Mouse (Mus musculus) thymus, postnatal 36 days (tissue): ENCODE data around the gene Nipal3.

Experiments used
- DNase-seq, 2 experiments: peaks; one replicate each; pipeline ENCODE4 v3.0.0; 2022; ENCODE audit warnings: mixed read lengths in 2 of 2

The Nipal3 gene

GRCm38 (mm10) chr4:135501587-135501986 lies 6.7 kb upstream of the Nipal3 start:
- no peak for DNase-seq

GRCm38 (mm10) chr4:135499831-135500230 lies 5.0 kb upstream of the Nipal3 start:
- DNase-seq: no peak

GRCm38 (mm10) chr4:135498136-135498535 lies 3.3 kb upstream of the Nipal3 start:
- DNase-seq: no peak

- peak in 1 of 2 experiments; percentile 13 for DNase-seq
Measured at GRCm38 (mm10) chr4:135495810-135496209, 972 bp upstream of the Nipal3 start.

- no peak for DNase-seq
Measured at GRCm38 (mm10) chr4:135495397-135495791, 556 bp upstream of the Nipal3 start.

- DNase-seq: peak; percentile 55
Measured at GRCm38 (mm10) chr4:135493691-135494520, 932 bp downstream of the Nipal3 start.

GRCm38 (mm10) chr4:135493271-135493670 lies 1.6 kb downstream of the Nipal3 start:
- DNase-seq: no peak

- no peak for DNase-seq
Measured at GRCm38 (mm10) chr4:135489256-135489655, 5.6 kb downstream of the Nipal3 start.

GRCm38 (mm10) chr4:135486352-135486751 lies 8.5 kb downstream of the Nipal3 start:
- no peak for DNase-seq

GRCm38 (mm10) chr4:135485086-135485485 lies 9.8 kb downstream of the Nipal3 start:
- no peak for DNase-seq

GRCm38 (mm10) chr4:135480370-135480769 lies 14.5 kb downstream of the Nipal3 start:
- DNase-seq: no peak

GRCm38 (mm10) chr4:135477851-135478250 lies 17.0 kb downstream of the Nipal3 start:
- no peak for DNase-seq

GRCm38 (mm10) chr4:135463406-135463805 lies 31.4 kb downstream of the Nipal3 start:
- DNase-seq: no peak

- DNase-seq: no peak
Measured at GRCm38 (mm10) chr4:135453572-135453971, 41.3 kb downstream of the Nipal3 start.

- no peak for DNase-seq
Measured at GRCm38 (mm10) chr4:135453164-135453563, 41.7 kb downstream of the Nipal3 start.

- no peak for DNase-seq
Measured at GRCm38 (mm10) chr4:135451360-135452015, 43.4 kb downstream of the Nipal3 start.

- no peak for DNase-seq
Measured at GRCm38 (mm10) chr4:135442473-135442872, 52.4 kb downstream of the Nipal3 start.

GRCm38 (mm10) chr4:135439904-135440522 lies 54.8 kb downstream of the Nipal3 start:
- DNase-seq: peak; percentile 36 to 46

- DNase-seq: peak; percentile 69 to 80
Measured at GRCm38 (mm10) chr4:135439188-135439647, 55.6 kb downstream of the Nipal3 start.

- DNase-seq: no peak
Measured at GRCm38 (mm10) chr4:135437924-135438323, 56.9 kb downstream of the Nipal3 start.

- DNase-seq: peak in 1 of 2 experiments; percentile 35
Measured at GRCm38 (mm10) chr4:135436291-135436690, 58.5 kb downstream of the Nipal3 start.

GRCm38 (mm10) chr4:135434395-135434789 lies 60.4 kb downstream of the Nipal3 start:
- no peak for DNase-seq
